Mouse (Mus musculus) neutrophil, adult 5-6 weeks (primary cell): ENCODE data around the gene Flnb. TPM values are rescaled to one million over a fixed set of nuclear protein-coding genes. Genes with fewer than 3 reads are reported as not detected.

Experiments
- ATAC-seq: fragments of 151-379, 151-347 bp; 2 replicates; pipeline ENCODE4 v1.8.0; 2017; ENCODE audit warnings: mild to moderate bottlenecking, moderate TSS enrichment; ENCODE audit not compliant: insufficient number of reproducible peaks, poor library complexity, low FRiP score, severe bottlenecking; ENCODE audit errors: extremely low read depth
- total RNA-seq: library from RNA; stranded (forward); fragments of 200-1000 nt; gene quantifications from 2 replicates; pipeline ENCODE4 v1.2.3, GENCODE M21; 2017

Flnb gene
- 9.0 and 9.3 TPM in 2 replicates for total RNA-seq

DNA sequence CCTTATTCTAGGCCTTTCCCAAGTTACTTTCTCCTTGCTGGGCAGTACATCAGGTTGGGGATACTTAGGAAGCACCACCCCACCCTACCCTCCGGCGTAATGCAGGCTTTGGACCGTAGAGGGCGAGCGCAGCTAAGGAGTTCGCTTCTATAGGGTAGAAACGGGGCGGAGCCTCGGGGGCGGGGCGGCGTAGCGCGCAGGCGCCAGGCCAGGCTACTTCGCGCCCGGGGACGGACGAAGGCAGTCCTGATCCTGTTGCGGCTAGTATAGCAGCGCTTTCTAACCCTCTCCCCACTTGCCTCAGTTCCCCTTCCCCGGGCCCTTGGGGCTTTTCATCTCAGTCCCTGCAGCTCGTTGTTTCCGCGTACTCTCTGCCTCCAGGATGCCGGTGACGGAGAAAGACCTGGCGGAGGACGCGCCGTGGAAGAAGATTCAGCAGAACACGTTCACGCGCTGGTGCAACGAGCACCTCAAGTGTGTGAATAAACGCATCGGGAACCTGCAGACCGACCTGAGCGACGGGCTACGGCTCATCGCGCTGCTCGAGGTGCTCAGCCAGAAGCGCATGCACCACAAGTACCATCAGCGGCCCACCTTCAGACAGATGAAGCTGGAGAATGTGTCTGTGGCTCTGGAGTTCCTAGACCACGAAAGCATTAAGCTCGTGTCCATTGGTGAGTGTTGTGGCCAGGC, at the start of gene Flnb:
Gene Flnb, plus strand, starts transcription at position 188 of the 693 bp plus-strand sequence.
- ATAC-seq, result peak; percentile 93

DNA sequence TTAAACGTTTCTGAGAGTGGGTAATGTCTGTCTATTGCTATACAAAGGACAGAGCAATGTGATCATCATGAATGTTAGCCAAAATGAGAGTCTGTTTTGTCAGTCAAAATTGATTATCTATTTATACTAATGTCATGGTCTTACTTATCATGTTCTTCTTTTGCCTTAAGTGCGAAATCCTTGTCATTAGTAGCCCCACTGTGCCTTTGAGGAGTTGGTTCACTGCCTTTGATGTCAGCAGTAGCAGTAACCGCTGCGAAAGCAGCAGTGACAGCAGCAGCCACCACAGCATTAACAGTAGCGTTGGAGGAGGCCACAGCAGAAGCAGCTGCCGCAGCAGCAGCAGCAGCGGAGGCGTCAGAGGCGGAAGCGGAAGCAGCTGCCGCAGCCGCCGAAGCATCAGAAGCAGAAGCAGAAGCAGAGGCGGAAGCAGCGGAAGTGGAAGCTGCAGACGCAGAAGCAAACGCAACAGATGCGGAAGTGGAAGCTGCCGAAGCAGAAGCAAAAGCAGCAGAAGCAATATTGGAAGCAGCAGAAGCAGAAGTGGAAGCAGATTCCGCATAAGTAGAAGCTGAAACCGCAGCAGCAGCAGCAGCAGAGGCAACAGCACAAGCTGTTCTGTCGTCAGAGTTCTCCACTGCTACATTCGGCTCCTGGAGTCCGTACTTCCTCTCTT, 43.9 kb upstream of the Flnb start:
- ATAC-seq, result peak; percentile 94

DNA sequence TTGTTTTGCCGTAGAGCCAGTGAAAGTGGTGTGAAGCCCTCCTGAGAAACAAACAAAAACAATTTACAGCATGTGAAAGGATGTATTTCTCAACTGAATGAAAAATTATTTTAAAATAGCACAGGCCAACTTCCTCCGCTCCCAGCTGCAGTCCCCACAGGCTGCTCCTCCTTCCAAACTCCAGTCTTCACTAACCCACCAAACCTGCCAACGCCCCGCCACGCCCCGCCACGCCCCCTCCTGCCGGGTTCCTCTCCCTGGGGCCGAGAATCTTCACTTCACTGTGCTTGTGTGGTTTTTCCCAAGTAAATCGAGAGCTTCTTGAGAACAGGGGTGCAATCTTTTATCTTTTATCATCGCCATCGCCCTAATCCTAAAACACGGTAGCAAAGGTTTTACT, 31.7 kb upstream of the Flnb start:
- no peak for ATAC-seq

DNA sequence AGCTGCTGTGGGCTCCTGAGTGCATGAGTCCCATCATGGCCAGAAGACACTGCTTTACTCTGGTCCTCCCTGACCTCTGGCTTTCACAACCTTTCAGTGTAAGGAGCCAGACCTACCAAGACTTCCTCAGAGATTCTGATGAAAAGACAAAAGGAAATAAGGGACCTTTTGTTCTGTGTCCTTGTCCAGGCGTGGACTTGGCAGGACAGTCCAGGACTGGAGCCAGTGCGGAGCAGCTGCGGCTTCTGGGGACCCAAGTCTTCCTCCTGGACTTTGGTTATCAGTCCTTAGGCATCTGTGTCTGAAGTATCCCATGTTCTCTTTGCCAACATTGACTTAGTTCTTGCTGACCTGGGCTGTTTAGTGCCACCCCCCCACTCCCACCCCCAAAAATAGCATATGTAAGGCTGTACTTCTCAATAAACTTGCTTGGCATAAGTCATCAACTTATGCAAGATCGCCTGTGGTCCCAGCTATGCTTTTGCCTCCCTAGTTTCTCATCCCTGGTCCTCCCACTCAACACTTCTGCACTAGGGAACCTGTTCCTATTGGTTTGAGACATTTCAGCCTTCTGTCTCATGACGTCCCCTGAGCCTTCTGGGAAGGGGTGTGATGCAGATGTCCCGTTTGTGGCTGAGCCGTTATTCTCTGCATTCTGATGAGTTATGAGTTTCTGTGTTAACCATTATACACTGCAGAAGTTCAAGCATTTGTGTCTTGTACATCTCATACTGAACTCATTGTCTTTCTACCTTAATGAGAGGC, 28.3 kb upstream of the Flnb start:
- no peak for ATAC-seq

DNA sequence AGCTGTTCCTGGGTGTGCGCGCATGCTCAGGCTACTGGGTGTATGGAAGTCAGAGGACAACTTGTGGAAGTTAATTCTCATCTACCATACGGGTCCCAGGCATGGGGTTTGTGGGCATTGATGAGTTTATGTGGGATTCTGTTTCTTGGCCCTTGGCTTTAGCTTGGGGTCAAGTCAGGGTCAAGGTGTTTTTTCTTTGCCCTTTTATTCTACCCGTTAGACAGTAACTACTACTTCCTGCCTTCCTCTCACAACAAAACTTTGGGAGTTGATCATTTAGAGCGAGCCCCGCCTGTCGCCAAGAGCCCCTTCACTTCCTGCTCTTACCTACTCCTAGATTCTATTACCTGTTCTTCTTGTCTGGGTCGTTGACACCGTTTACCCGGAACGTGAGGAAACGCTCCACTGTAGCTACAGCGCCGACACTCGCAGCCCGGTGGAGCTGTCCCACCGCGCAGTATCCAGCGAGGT, 26.7 kb upstream of the Flnb start:
- no peak for ATAC-seq

DNA sequence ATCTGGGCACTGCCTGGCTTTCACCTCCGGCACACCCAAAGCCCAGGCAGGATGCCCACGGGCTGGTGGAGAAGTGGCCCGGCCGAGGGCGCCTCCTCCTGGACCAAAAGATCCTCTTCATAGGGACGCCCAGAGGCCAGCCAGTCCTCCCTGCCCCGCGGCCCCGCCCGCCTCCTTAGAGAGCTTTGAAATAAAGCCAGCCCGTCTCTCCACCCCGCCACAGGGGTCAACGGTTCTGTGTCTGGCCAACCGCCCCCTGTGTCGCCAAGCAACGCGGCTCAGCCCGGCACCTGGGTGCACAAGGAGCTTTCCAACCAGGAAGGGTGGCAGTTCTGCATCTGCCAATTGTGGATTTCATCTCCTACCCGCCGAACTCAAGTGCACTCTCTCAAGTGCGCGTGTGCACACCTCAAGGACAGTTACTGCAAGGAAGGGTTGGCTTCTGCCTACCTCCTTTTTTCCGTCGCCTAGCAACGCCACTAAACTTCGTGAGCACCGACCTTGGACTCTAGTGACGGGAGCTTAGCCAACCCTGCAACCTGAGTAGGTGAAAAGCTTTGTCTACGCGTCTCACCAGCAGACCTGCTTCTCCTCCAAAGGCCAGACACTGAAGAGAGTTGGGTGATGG, 26.1 kb upstream of the Flnb start, which contains the start of gene Gm26661:
Gene Gm26661, plus strand, starts transcription at position 56 of the 628 bp plus-strand sequence.
- peak; percentile 61 for ATAC-seq

DNA sequence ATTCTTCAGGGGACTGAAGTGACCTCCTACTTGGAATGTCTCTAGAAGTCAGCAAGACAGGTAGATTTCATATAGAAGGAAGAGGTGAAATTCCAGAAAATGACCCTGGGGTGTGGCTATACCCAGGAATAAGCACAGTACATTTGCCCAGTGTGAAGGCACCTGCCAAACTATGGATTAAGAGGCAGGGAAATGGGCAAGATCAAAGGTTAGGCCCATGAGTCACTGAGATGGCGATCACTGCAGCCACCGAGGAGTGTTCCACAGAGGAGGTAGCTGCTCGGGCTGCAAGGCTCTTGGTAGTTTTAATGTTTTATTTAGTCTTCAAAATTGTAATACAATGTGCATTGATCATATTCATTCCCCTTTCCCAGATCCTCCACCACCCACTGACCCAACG, 21.8 kb upstream of the Flnb start:
- ATAC-seq, result no peak

DNA sequence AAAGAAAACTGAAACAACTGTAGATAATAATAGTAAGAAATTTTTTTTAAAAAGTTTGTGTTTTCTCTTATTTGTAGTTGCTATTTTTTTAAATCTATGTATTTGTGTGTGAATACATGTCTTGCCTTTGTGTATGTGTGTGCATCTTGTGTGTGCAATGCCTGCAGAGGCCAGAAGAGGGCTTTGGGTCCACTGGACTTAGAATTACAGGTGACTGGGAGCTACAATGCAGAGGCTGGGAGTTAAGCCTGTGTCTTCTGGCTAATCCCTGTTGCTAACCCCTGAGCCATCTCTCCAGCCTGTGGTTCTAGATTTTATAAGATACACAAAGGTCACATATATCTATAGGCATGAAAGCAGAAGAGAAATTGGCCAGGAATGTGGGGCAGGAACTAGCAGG, 17.1 kb upstream of the Flnb start:
- no peak for ATAC-seq

DNA sequence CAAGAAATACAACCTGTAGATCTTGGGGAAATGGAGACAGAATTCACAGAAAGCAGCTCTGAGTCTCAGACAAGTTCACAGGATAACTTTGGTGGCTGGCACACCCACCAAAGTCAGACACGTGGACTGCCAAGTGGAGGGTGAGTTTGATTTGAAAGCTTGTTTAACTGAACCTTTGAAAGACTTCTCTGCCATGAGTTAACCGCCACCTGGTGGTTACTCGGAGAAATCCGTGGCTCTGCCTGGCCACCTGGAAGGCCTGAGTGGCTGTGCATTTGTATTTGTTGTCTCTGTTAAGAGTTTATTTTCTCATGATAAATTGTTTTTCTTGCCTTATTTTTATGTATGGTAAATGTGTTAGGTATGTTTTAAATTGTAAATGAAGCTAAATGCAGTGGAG, 15.9 kb upstream of the Flnb start:
- ATAC-seq, result 0 out of 2 replicates have a peak, but pooled peaks have one; percentile 16

DNA sequence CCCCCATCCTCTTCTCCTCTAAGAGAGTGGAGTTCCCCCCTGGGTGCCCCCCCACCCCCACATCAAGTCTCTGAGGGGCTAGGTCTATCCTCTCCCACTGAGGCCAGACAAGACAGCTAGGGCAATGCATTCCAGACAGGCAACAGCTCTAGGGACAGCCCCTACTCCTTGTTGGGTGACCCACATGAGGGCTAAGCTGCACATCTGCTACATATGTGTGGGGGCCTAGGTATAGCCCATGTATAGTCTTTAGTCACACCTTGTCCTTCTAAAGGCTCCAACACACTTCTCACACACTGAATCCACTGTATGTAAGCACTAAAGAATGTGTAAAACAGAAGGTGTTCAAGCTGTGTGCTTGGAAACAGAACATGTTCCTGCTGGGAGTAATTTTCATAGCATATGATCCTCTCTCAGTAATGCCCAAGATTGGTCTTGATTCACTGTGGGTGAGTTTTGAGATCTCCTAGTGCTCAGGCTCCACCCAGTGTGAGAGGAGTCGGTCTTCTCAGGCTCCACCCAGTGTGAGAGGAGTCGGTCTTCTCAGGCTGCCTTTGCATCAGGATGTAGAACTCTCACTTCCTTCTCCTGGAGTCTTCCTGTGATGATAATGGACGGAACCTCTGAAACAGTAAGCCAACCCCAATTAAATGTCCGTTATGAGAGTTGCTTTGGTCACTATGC, 13.7 kb upstream of the Flnb start:
- ATAC-seq, result no peak

DNA sequence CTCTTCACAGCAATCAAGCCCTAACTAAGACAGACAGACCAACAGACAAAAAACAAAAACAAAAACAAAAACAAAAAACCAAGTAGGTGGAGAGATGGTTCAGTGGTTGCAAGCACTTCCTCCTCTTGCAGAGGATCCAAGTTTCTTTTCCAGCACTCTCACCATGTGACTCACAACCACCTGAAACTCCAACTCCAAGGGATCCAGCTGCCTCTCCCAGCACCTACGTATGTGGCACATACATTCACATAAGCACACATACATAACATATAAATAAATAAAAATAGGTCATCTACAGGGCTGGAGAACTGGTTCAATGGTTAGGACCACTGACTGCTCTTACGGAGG, 13.2 kb upstream of the Flnb start:
- no peak for ATAC-seq

DNA sequence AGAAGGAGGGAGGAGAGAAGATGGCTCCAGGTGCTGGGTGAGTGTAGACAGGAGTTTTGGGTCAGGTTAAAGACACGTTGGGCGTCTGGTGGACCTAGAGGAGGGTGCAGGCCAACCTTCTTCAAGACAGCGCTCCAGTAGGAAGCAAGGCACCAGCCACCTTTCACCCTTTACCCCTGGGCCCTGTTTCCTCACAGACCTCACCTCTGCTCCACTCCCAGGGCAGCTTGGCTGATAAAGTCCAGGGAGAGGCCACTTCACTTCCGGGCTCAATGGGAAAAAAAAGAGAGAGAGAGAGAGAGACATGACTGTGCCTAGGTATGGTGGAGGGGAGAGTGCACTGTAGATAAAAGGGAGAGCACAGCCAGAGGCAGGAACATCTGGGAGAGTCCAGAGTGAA, 10.0 kb upstream of the Flnb start:
- ATAC-seq, result no peak

DNA sequence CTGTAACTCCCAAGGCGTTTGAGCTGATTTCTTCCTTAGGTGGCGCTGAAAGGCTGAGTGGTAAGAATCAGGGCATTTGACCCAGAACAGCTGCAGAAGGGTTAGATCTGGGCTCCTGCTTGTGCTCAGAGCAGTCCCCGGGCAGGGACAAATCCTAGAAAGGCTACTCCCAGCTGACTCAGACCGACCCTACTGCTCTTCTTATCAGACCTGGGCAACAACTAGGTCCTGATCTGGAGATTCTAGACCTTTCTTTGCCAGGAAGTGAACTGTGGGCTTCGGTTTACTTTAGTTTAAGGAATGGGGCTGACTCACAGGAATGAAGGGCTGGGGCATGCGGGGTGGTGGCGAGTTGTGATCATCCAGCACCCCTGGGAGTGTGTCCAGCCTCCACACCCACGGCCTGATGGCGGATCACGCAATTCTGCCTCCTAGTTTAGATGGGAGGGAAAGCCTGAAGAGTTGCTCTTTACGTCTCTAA, 9.2 kb upstream of the Flnb start:
- no peak for ATAC-seq

DNA sequence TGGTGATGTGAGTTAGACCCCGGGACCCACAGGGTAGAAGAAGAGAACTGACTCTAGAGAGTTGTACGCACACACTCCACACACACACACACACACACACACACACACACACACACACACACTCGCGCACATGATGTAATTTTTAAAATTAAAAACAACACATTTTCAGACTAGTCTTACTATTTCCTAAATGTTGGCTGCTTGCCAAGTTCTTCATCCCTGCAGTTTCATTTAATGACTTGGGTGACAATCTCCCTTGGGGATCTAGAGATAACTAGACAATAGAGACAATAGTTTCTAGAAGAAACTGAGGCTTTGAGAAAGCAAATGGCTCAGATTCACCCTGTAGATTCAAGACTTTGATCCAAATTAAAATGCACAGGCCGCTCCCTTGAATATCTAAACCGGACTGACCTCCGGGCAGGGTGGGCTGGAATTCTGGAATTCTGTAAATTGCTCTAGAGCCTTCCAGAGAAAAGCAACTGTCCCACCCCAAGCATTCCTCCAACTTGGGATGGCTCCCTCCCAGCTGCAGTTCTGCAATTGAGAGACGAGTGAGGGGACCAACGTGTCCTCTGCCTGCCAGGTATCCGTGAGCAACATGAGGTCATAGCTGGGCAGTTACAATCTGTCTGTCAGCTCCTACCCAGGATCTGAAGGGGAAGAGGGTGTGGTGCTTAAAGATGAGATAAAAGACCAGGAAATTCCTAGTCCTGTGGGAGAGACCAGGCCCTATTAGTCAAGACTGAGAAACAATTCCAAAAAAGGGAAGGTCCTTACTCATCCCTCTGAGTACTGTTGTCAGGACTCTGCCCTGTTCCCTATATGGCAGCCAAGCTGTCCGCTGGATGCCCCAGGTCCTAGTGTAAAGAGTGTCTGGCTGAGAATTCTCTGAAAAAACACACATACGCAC, 8.5 kb upstream of the Flnb start:
- ATAC-seq, result no peak

DNA sequence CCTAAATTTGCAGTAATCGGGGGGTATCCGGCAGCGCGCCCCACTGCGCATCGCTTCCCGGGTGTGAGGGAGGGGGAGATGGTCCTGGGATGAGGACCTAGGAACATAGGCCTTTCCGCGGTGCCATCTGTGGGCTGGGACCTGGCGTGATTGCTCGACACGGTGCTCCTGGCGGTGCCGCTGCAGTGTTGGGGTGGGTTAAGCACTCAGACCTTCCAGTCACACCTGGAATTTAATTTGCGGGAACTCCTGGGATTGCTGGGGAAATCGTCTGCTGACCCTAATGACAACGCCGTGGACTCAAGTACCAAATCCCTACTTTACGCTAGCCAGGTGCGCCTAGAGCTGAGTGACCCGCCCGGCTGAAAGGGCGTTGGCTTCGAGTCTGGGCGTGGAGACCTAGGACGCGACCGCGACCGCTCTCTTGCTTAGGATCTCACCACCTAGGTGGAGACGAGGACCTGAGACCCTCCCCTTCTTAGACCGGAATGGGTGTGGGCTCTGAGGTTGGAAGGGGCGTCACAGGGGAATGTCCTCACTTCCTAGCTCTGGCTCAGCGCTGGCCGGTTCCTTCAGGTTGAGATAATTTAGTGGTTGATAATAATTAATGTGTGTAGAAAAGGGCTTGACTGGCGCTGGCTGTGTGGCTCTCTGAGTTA, 835 bp downstream of the Flnb start:
- no peak for ATAC-seq

DNA sequence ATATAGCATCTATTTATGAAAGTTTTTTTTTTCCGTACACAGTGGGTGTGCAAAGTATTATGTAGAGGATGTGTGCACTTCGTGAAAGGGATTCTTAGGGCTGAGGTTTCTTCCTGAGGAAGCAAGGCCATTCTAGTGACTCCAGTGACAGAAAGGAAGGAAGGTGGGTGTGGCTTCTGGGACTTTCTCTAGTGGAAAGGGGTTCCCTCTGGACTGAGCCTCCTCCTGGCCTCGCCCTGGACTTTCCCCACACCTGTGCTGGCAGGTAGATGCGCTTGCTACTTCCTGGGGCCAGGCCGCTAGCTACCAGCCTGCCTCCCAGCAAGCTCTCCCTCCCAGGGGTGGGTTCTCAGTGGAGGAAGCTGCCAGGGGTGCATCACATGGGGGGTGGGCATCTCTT, 1.7 kb downstream of the Flnb start:
- ATAC-seq, result no peak

DNA sequence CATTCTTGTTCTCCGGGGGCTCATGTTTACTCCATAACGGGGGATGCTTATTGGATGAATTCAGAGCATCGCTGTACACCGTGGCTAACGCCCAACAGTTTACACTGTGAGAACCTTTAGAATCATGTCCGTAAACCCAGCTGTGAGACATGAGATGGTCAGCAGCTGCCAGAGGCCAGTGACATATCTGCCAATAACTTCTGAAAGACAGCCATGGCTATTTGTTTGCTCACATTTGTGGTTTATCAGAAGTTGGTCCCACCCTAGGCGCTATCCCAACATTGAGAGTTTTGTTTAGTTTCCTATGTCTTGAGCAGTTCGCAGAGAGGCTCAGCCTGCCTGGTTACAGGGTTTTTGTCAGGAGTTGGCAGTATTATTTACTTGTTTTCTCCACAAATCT, 3.6 kb downstream of the Flnb start:
- no peak for ATAC-seq
